Mouse (Mus musculus): ENCODE results near the gene Cdiptos.

DNA sequence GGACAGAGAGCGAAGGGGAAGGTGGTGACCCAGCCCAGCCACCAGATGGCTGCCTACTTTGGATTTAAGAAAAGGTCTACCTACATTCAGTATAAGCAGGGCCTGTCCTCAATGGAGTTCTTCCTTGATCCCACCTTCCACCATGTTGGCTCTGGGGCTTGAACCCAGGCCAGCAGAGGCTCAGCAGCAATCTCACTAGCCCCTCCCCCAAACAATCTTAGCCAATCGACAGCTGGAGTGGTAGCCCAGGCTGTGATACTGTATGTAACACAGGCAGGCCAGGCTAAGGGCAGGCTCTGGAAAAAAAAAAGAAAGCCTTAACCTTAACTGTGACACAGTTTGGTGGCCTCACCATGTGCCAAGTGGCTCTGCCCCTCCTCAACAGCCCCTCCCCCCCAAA, 35.8 kb upstream of the Cdiptos start:
- TF ChIP-seq CTCF (IDR thresholded peaks at IDR 0.05; ENCODE audit: low read depth) (no peak), EP300 (IDR thresholded peaks at IDR 0.05; ENCODE audit: low read depth) (no peak)

Measured in heart, postnatal 0 days (tissue).